Mouse (Mus musculus) bone marrow macrophage, adult 2 months (primary cell): ENCODE measurements around the gene Msrb3.

ENCODE experiments used
- CTCF ChIP-seq: IDR thresholded peaks from 2 replicates; pipeline ENCODE4 v1.5.1; 2012; ENCODE audit warnings: low read depth, mild to moderate bottlenecking, low read length, moderate library complexity
- POLR2A ChIP-seq: IDR thresholded peaks from 2 replicates; pipeline ENCODE4 v1.6.1; 2012; ENCODE audit warnings: mild to moderate bottlenecking, low read depth, low read length, borderline replicate concordance

DNA sequence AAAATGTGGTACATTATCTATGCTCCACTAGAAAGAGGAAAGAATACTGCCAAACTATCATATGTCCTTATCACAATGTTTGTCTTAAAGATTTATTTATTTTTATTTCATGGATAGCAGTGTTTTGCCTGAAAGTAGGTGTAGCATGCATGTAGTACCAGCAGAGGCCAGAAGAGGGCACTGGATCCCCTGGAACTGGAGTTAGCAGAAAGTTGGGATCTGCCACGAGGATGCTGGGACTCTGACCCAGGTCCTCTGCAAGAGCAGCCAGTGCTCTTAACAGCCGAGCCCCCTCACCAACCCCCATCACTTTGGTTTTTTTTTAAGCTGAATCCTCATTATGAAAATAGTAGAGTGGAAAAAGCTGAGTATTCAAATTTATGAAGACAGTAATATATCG lies 37.7 kb downstream of the Msrb3 start:
- TF ChIP-seq CTCF (peak; percentile 57), POLR2A (no peak)
